Mouse (Mus musculus): Measurements from ENCODE around the gene C1qa.

Gene C1qa

GRCm38 (mm10) chr4:136904767-136905539 is 6.3 kb upstream of the C1qa start:
- in situ Hi-C loops (cut with MboI), result no loop called here

DNA sequence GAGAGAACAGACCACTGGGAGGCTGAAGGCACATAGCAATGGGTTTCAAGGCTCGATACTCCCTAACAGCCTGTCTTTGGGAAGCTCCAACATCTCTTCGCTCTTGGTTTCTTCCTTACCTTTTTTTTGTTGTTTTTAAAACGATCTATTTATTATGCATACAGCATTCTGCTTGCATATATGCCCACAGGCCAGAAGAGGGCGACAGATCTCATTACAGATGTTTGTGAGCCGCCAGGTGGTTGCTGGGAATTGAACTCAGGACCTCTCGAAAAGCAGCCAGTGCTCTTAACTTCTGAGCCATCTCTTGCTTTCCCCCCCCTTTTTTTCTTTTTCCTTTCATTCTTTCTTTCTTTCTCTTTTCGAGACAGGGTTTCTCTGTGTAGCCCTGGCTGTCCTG is 551 bp upstream of the C1qa start:
- in situ Hi-C loops (cut with MboI), result no loop called here

DNA sequence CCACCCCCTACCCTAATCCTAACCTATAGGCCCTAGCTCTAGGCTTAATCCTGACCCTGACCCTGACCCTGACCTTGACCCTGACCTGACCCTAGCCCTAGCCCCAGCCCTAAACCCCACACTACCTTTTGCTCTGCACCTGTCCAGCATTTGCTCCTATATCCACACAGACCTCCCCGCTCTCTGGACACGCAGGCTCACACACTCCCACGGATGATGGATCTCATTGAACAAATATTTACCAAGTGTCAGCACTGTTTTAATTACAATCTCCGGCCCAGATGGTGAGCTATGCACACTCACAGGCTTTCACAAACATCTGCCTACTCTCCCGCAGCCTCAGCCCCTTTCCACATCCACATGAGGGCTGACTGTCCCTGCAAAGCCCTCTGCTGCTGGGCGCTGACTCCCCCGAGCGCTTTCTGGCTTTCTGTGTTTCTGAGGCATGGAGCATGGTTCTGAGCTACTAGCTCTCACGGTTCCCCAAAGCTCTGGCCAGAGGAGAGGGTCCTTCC is 462 bp downstream of the C1qa start:
- in situ Hi-C loops (cut with MboI), result no loop called here

- in situ Hi-C loops (cut with MboI), result no loop called here
Observed at GRCm38 (mm10) chr4:136896461-136896860, 2.1 kb downstream of the C1qa start.

GRCm38 (mm10) chr4:136895861-136896260 is 2.7 kb downstream of the C1qa start:
- in situ Hi-C loops (cut with MboI), result no loop called here

DNA sequence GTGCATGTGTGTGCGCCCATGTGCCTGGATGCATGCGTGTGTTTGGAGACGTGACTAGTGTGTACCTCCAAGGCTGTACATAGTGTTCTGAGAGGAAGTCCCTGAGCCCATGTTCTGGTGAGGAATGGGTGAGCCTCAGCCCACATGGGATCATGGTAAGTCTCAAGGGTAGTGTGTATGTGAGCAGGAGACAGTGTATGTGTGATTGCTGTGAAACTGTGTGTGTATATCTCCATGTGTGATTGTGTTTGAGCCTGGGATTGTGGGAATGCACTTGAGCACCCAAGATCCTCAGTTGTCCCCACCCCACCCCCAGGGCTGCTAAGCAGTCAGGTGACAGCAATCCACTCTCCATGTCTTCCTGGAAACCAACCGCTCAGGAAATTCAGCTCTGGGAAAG is 3.8 kb downstream of the C1qa start:
- in situ Hi-C loops (cut with MboI), result no loop called here

GRCm38 (mm10) chr4:136893691-136894543 is 4.7 kb downstream of the C1qa start:
- in situ Hi-C loops (cut with MboI), result no loop called here

GRCm38 (mm10) chr4:136892811-136893210 is 5.8 kb downstream of the C1qa start, which contains the start of gene C1qc:
C1qc (minus strand) TSS chr4:136893065.
- in situ Hi-C loops (cut with MboI), result no loop called here

DNA sequence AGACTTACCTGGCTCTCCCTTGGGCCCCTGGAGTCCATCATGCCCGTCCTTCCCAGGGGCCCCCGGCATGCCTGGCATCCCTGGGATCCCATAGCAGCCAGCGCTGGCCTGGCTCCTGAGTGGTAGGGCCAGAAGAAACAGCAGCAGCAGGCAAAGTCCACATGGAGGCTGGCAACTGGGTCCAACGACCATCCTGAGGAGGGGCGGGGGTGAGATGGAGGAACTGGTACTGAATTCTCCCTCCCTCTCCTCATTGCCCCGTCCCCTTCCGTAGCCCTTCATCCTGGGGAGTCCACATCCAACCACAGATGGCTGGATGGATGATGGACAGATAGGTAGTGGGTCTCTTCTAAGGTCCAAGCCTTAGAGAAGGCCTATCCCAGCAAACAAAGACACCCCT is 6.2 kb downstream of the C1qa start:
- in situ Hi-C loops (cut with MboI), result no loop called here

- in situ Hi-C loops (cut with MboI), result no loop called here
Observed at GRCm38 (mm10) chr4:136891115-136891514, 7.5 kb downstream of the C1qa start.

- in situ Hi-C loops (cut with MboI), result no loop called here
Observed at GRCm38 (mm10) chr4:136889981-136890380, 8.6 kb downstream of the C1qa start.

DNA sequence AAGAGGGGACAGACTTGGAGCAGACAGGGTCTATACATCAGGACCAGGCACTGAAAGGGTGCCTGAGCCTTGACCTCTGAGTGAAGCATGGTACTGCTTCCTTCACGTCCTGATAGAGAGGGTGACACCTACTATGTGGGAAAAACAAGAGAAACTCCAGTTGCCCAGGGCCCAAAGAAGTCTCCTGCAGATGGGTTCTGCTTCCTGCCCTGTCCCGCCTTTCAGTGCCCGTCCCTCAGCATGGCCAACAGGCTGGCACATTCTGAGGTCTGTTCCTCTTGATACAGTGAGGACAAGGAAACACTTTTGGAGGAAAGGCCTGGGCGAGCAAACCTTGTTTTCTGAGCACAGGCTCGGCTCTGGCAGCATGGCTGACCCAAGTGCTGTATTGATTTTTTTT is 10.9 kb downstream of the C1qa start:
- in situ Hi-C loops (cut with MboI), result no loop called here

GRCm38 (mm10) chr4:136886101-136886500 is 12.5 kb downstream of the C1qa start, which contains the start of gene C1qb:
C1qb (minus strand) TSS chr4:136886187.
- in situ Hi-C loops (cut with MboI), result no loop called here

- in situ Hi-C loops (cut with MboI), result no loop called here
Observed at GRCm38 (mm10) chr4:136878601-136879000, 20.0 kb downstream of the C1qa start.

DNA sequence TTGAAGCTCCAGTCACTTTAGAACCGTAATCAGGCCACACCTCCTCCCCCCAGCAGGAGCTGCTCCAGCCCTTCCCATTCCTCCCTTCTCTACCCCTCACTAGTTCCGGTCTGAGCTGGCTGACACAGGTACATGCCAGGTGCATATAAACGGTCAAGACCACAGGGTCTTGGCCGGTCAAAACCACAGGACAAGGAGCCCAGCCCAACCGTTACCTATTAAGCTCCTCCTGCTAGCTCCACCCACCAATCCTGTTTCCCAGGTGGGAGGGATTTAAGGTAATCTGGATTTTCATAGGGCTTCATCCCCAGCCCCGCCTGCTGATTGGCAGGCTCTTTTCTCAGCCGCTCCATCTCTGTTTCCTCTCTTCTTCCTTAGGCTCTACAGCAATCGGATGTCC is 20.4 kb downstream of the C1qa start:
- in situ Hi-C loops (cut with MboI), result no loop called here

DNA sequence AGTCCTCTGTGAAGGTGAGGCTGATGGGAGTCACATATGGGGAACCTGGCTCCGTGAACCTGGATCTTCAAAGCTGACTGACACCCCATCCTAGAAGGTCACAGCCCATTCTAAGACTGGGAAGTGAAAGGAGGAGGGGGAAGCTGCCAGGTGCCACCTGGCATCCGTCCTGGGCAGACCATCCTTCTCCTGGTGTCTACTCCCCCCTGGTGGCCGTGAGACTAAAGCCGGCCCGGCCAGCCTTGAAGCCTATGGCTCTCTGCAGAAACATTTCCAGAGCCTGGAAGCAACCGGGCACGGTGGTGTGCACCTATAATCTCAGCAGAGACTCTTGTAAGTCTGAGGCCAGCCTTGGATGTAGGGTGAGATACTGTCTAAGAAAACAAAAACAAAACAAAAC is 21.6 kb downstream of the C1qa start:
- in situ Hi-C loops (cut with MboI), result no loop called here

DNA sequence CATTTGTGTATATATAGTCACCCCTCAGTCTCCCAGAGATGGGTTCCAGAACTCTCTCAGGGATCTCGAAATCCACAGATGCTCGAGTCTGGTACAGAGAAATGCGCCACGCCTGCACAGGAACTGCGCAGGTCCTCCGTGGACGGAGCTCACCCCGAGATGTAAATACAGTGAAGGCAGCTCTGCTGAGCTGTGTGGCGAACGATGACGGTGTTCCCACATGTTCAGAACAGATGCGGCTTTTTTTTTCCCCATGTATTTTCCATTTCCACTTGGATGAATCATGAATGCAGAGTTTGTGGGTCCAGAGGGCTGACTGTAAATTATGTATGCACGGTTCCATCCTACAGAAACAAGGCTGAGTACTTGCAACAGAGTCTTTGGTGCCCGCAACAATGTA is 23.6 kb downstream of the C1qa start:
- in situ Hi-C loops (cut with MboI), result no loop called here

GRCm38 (mm10) chr4:136868371-136868770 is 30.2 kb downstream of the C1qa start:
- in situ Hi-C loops (cut with MboI), result no loop called here

GRCm38 (mm10) chr4:136867690-136868345 is 30.8 kb downstream of the C1qa start:
- in situ Hi-C loops (cut with MboI), result no loop called here

DNA sequence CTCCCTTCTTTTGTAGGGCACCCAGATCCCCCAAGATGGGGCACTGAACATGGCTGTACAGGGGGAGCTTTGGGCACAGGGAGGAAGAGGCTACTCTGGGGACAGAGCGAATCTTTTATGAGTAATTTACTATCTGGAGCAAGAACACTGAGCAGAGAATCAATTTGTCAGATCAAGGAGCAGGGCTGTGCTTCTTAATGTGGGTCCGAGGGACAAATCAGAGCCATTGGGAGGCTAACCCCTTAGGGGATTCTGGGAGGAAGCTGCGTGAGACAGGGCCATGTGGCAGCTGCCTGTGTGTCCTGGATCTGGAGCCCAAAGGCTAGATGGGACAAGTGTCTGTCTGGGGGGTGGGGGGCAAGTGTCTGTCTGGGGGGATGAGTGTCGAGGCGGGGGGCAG is 33.1 kb downstream of the C1qa start:
- in situ Hi-C loops (cut with MboI), result no loop called here

GRCm38 (mm10) chr4:136864751-136865470 is 33.7 kb downstream of the C1qa start:
- in situ Hi-C loops (cut with MboI), result no loop called here

DNA sequence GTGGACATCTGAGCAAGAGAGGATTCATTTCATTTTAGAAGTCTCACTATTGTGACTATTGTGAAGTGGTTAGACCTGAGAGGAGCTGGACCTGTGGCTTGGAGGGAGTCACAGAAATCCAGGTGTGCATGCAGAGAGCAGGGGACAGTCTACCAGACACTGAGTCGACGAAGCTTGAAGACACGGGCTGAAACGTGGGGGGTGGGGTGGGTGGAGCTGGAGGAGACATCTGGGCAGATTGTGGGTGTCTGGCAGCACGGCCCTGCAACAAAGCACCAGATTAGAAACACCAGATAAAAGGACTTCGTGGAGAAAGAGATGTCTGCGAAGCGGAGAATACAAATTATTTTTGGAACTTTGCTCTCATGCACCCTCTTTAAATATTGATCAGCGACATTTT is 35.1 kb downstream of the C1qa start:
- in situ Hi-C loops (cut with MboI), result no loop called here
